Mouse (Mus musculus): ENCODE results near the gene Ndufaf8.

DNA sequence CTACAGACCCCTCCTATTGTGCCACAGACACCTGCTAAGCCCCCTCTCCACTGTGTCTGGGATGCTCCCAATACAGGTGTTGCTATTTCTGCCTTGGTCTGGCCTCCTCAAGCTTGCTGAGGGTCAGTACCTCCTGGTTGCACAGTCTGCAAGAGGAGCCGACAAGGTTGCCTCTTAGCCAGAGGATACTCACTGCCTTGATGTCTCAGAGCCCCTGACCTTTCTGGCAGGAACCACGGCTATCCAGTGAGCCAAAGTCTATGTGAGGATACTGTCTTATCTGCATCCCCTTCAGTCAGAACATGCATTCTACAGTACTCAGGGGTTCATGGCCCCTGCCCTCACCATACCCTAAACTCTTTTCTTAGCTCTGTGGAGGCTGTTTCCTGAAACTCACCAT, 18.9 kb downstream of the Ndufaf8 start:
- no peak for TF ChIP-seq CTCF (IDR thresholded peaks at IDR 0.05; ENCODE audit: low read depth, low read length)
- TF ChIP-seq POLR2A (IDR thresholded peaks at IDR 0.05; ENCODE audit: borderline replicate concordance, low read depth, low read length) = no peak
